Mouse (Mus musculus) hindbrain, embryonic 12.5 days (tissue): ENCODE measurements at regions not wholly inside any gene's neighbourhood (a gene's known extent, or its start where the extent isn't known, plus 50 kb on each side); places are given as distances from the start of the nearest gene placed in this dataset.

ENCODE experiments used
- ATAC-seq: fragments of 200-750 bp; cut with Nextera tagmentation; 2 replicates; pipeline ENCODE4 v1.8.0; 2017; ENCODE audit warnings: moderate TSS enrichment; ENCODE audit not compliant: low FRiP score
- H3K27ac ChIP-seq: fragments of 300-500 bp; sonication (generic); 2 replicates; pipeline ENCODE4 v1.5.1; 2016; ENCODE audit warnings: mild to moderate bottlenecking
- H3K27me3 ChIP-seq: fragments of 300-500 bp; sonication (generic); 2 replicates; pipeline ENCODE4 v1.6.1; 2016; ENCODE audit warnings: mild to moderate bottlenecking
- H3K36me3 ChIP-seq: fragments of 300-500 bp; sonication (generic); 2 replicates; pipeline ENCODE4 v1.6.1; 2016; ENCODE audit warnings: mild to moderate bottlenecking
- H3K4me1 ChIP-seq: fragments of 300-500 bp; sonication (generic); 2 replicates; pipeline ENCODE4 v1.6.1; 2016
- H3K4me2 ChIP-seq: fragments of 300-500 bp; sonication (generic); replicated peaks from 2 replicates; pipeline ENCODE4 v1.6.1; 2016; ENCODE audit warnings: mild to moderate bottlenecking
- H3K4me3 ChIP-seq: fragments of 300-500 bp; sonication (generic); 2 replicates; pipeline ENCODE4 v1.5.1; 2016; ENCODE audit warnings: mild to moderate bottlenecking
- H3K9ac ChIP-seq: fragments of 300-500 bp; sonication (generic); 2 replicates; pipeline ENCODE4 v1.6.1; 2016; ENCODE audit warnings: mild to moderate bottlenecking, moderate library complexity
- H3K9me3 ChIP-seq: fragments of 300-500 bp; sonication (generic); replicated peaks from 2 replicates; pipeline ENCODE4 v1.6.1; 2016; ENCODE audit warnings: mild to moderate bottlenecking
- WGBS: fragments of 180-500 bp; shearing (Covaris S2); methylation state at CpG from one replicate; pipeline ENCODE4 v1.1.7; 2016; 5-methylcytosine and 5-hydroxymethylcytosine counted together

- H3K4me3 ChIP-seq = no peak overlapping the region
- H3K4me1 ChIP-seq = no peaks in the 10 kb centered on the region
- H3K9me3 ChIP-seq = no peaks in the 10 kb centered on the region
- H3K27ac ChIP-seq = no peak overlapping the region
- 73% methylated on average over 3 of the region's 3 CpGs for WGBS
- H3K9ac ChIP-seq = no peak overlapping the region
- no peak overlapping the region for H3K4me2 ChIP-seq
- no peaks in the 10 kb centered on the region for H3K36me3 ChIP-seq
- ATAC-seq = no peak
- H3K27me3 ChIP-seq = no peaks in the 10 kb centered on the region
Measured at GRCm38 (mm10) chr14:16133410-16133809, 115.7 kb upstream of the Ngly1 start.

GRCm38 (mm10) chr14:16136187-16136586 is 112.9 kb upstream of the Ngly1 start:
- H3K27me3 ChIP-seq = no peaks in the 10 kb centered on the region
- no peak for ATAC-seq
- H3K36me3 ChIP-seq = no peaks in the 10 kb centered on the region
- H3K4me1 ChIP-seq = no peaks in the 10 kb centered on the region
- 76% methylated on average over 3 of the region's 3 CpGs for WGBS
- no peak overlapping the region for H3K4me2 ChIP-seq
- no peak overlapping the region for H3K9ac ChIP-seq
- H3K27ac ChIP-seq = no peak overlapping the region
- no peaks in the 10 kb centered on the region for H3K9me3 ChIP-seq
- no peak overlapping the region for H3K4me3 ChIP-seq

- no peak for ATAC-seq
- no peak overlapping the region for H3K4me2 ChIP-seq
- no peaks in the 10 kb centered on the region for H3K4me1 ChIP-seq
- H3K4me3 ChIP-seq = no peak overlapping the region
- H3K36me3 ChIP-seq = no peaks in the 10 kb centered on the region
- H3K9me3 ChIP-seq = no peaks in the 10 kb centered on the region
- no peaks in the 10 kb centered on the region for H3K27me3 ChIP-seq
- H3K9ac ChIP-seq = no peak overlapping the region
- H3K27ac ChIP-seq = no peak overlapping the region
- 91% methylated on average over 5 of the region's 5 CpGs for WGBS
Measured at GRCm38 (mm10) chr14:16144299-16144698, 104.8 kb upstream of the Ngly1 start.

- Histone ChIP-seq H3K4me3 (no peak overlapping the region), H3K9me3 (no peaks in the 10 kb centered on the region), H3K36me3 (no peaks in the 10 kb centered on the region), H3K4me2 (no peak overlapping the region), H3K27ac (no peak overlapping the region), H3K27me3 (no peaks in the 10 kb centered on the region), H3K4me1 (no peaks in the 10 kb centered on the region), H3K9ac (no peak overlapping the region)
- no peak for ATAC-seq
- WGBS = 50% methylated on average over 4 of the region's 4 CpGs
Measured at GRCm38 (mm10) chr14:16146811-16147210, 102.3 kb upstream of the Ngly1 start.

GRCm38 (mm10) chr14:16151815-16152214 is 97.3 kb upstream of the Ngly1 start:
- no peaks in the 10 kb centered on the region for H3K9me3 ChIP-seq
- no peak overlapping the region for H3K9ac ChIP-seq
- H3K4me3 ChIP-seq = no peak overlapping the region
- no peaks in the 10 kb centered on the region for H3K27me3 ChIP-seq
- no peak for ATAC-seq
- H3K27ac ChIP-seq = no peak overlapping the region
- 90% methylated on average over 3 of the region's 3 CpGs for WGBS
- no peak overlapping the region for H3K4me2 ChIP-seq
- H3K4me1 ChIP-seq = no peaks in the 10 kb centered on the region
- H3K36me3 ChIP-seq = no peaks in the 10 kb centered on the region

- H3K9me3 ChIP-seq = no peaks in the 10 kb centered on the region
- no peak overlapping the region for H3K4me3 ChIP-seq
- no peaks in the 10 kb centered on the region for H3K4me1 ChIP-seq
- 26% methylated on average over 3 of the region's 3 CpGs for WGBS
- H3K36me3 ChIP-seq = no peaks in the 10 kb centered on the region
- no peak overlapping the region for H3K9ac ChIP-seq
- H3K4me2 ChIP-seq = no peak overlapping the region
- no peak for ATAC-seq
- H3K27me3 ChIP-seq = no peaks in the 10 kb centered on the region
- H3K27ac ChIP-seq = no peak overlapping the region
Measured at GRCm38 (mm10) chr14:16152702-16153101, 96.4 kb upstream of the Ngly1 start.

- no peaks in the 10 kb centered on the region for H3K27me3 ChIP-seq
- no peak for ATAC-seq
- no peak overlapping the region for H3K27ac ChIP-seq
- H3K4me3 ChIP-seq = no peak overlapping the region
- H3K9ac ChIP-seq = no peak overlapping the region
- H3K4me1 ChIP-seq = no peaks in the 10 kb centered on the region
- no peak overlapping the region for H3K4me2 ChIP-seq
- WGBS = 89% methylated on average over 1 of the region's 1 CpGs
- no peaks in the 10 kb centered on the region for H3K36me3 ChIP-seq
- H3K9me3 ChIP-seq = no peaks in the 10 kb centered on the region
Measured at GRCm38 (mm10) chr14:16155106-16155505, 94.0 kb upstream of the Ngly1 start.

- H3K9me3 ChIP-seq = no peaks in the 10 kb centered on the region
- H3K9ac ChIP-seq = no peak overlapping the region
- H3K27ac ChIP-seq = no peak overlapping the region
- no peaks in the 10 kb centered on the region for H3K4me1 ChIP-seq
- ATAC-seq = no peak
- no peak overlapping the region for H3K4me2 ChIP-seq
- H3K4me3 ChIP-seq = no peak overlapping the region
- H3K36me3 ChIP-seq = no peaks in the 10 kb centered on the region
- 76% methylated on average over 1 of the region's 1 CpGs for WGBS
- no peaks in the 10 kb centered on the region for H3K27me3 ChIP-seq
Measured at GRCm38 (mm10) chr14:16170226-16170625, 78.9 kb upstream of the Ngly1 start.

GRCm38 (mm10) chr14:16172261-16172660 is 76.8 kb upstream of the Ngly1 start:
- no peaks in the 10 kb centered on the region for H3K36me3 ChIP-seq
- H3K27ac ChIP-seq = no peak overlapping the region
- no peak overlapping the region for H3K9ac ChIP-seq
- no peaks in the 10 kb centered on the region for H3K9me3 ChIP-seq
- no peaks in the 10 kb centered on the region for H3K27me3 ChIP-seq
- H3K4me1 ChIP-seq = no peaks in the 10 kb centered on the region
- WGBS = 84% methylated on average over 3 of the region's 3 CpGs
- H3K4me3 ChIP-seq = no peak overlapping the region
- H3K4me2 ChIP-seq = no peak overlapping the region
- no peak for ATAC-seq

GRCm38 (mm10) chr14:16173292-16173691 is 75.8 kb upstream of the Ngly1 start:
- 72% methylated on average over 3 of the region's 3 CpGs for WGBS
- Histone ChIP-seq H3K27me3 (no peaks in the 10 kb centered on the region), H3K9me3 (no peaks in the 10 kb centered on the region), H3K4me3 (no peak overlapping the region), H3K9ac (no peak overlapping the region), H3K27ac (no peak overlapping the region), H3K4me2 (no peak overlapping the region), H3K36me3 (no peaks in the 10 kb centered on the region), H3K4me1 (no peaks in the 10 kb centered on the region)
- no peak for ATAC-seq

- no peaks in the 10 kb centered on the region for H3K4me1 ChIP-seq
- 87% methylated on average over 3 of the region's 3 CpGs for WGBS
- H3K9me3 ChIP-seq = no peaks in the 10 kb centered on the region
- H3K9ac ChIP-seq = no peak overlapping the region
- no peak overlapping the region for H3K4me2 ChIP-seq
- no peak overlapping the region for H3K4me3 ChIP-seq
- no peak overlapping the region for H3K27ac ChIP-seq
- H3K36me3 ChIP-seq = no peaks in the 10 kb centered on the region
- H3K27me3 ChIP-seq = no peaks in the 10 kb centered on the region
- no peak for ATAC-seq
Measured at GRCm38 (mm10) chr14:16178227-16178626, 70.9 kb upstream of the Ngly1 start.

- H3K9ac ChIP-seq = no peak overlapping the region
- H3K9me3 ChIP-seq = no peaks in the 10 kb centered on the region
- H3K36me3 ChIP-seq = no peaks in the 10 kb centered on the region
- H3K27ac ChIP-seq = no peak overlapping the region
- no peaks in the 10 kb centered on the region for H3K27me3 ChIP-seq
- 81% methylated on average over 2 of the region's 2 CpGs for WGBS
- H3K4me1 ChIP-seq = no peaks in the 10 kb centered on the region
- ATAC-seq = no peak
- H3K4me2 ChIP-seq = no peak overlapping the region
- no peak overlapping the region for H3K4me3 ChIP-seq
Measured at GRCm38 (mm10) chr14:16181822-16182221, 67.3 kb upstream of the Ngly1 start.

- ATAC-seq = no peak
- no peaks in the 10 kb centered on the region for H3K9me3 ChIP-seq
- H3K4me3 ChIP-seq = no peak overlapping the region
- H3K4me1 ChIP-seq = no peaks in the 10 kb centered on the region
- H3K27ac ChIP-seq = no peak overlapping the region
- no peak overlapping the region for H3K4me2 ChIP-seq
- no peak overlapping the region for H3K9ac ChIP-seq
- H3K27me3 ChIP-seq = no peaks in the 10 kb centered on the region
- no peaks in the 10 kb centered on the region for H3K36me3 ChIP-seq
Measured at GRCm38 (mm10) chr14:16185246-16185645, 63.8 kb upstream of the Ngly1 start.
